Mouse (Mus musculus): Measurements from ENCODE around the gene Gdpd5. TPM values are rescaled to one million over a fixed set of nuclear protein-coding genes. Genes with fewer than 3 reads are reported as not detected.

Gene Gdpd5
- polyA plus RNA-seq, 1 experiment from 2014 or later: 25.9 TPM

DNA sequence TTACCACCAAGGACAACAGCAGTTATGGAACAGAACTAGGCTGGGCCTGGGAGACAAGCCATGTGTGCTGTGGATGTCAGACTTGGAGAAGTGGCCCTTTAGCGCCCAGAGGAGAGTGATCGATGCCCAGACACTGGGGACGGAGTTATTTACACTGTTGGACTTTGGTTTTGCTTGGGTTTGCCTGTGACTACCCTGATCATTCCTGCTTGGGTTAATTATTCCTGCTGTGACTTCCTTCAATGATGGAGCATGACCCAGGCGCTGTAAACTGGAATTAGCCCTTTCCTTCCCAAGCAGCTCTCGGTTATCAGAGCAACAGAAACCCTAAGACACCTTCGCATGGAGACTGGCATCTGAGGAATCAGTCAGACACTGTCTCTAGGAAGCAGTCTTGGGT is 39.8 kb downstream of the Gdpd5 start:
- no peak for DNase-seq (ENCODE audit: low spot score)
- ATAC-seq (ENCODE audit: low FRiP score): no peak
- no peak overlapping the region for H3K4me3 ChIP-seq (ENCODE audit: low read depth, low read length)
- H3K27ac ChIP-seq (ENCODE audit: low read depth, low read length): no peak overlapping the region
- H3K4me2 ChIP-seq (replicated peaks; ENCODE audit: low read depth, low read length): no peak overlapping the region
- H3K36me3 ChIP-seq (ENCODE audit: control insufficient read depth, insufficient read depth, low read length): no peaks in the 10 kb centered on the region
- H3K9ac ChIP-seq (ENCODE audit: low read depth, low read length): no peak overlapping the region
- H3K4me1 ChIP-seq (replicated peaks; ENCODE audit: control insufficient read depth, insufficient read depth, low read length): no peaks in the 10 kb centered on the region
- H3K27me3 ChIP-seq (ENCODE audit: control insufficient read depth, insufficient read depth, low read length): no peaks in the 10 kb centered on the region
- WGBS: 88% methylated on average over 6 of the region's 6 CpGs
- H3K9me3 ChIP-seq (ENCODE audit: control insufficient read depth, low read length): no peaks in the 10 kb centered on the region

GRCm38 (mm10) chr7:99424538-99425155 is 43.4 kb downstream of the Gdpd5 start:
- H3K9me3 ChIP-seq (ENCODE audit: control insufficient read depth, low read length): no peaks in the 10 kb centered on the region
- H3K27ac ChIP-seq (ENCODE audit: low read depth, low read length): peak overlapping the region; percentile 49; the same call in 1 of the 2 replicates
- no peak for DNase-seq (ENCODE audit: low spot score)
- no peaks in the 10 kb centered on the region for H3K27me3 ChIP-seq (ENCODE audit: control insufficient read depth, insufficient read depth, low read length)
- no peaks in the 10 kb centered on the region for H3K36me3 ChIP-seq (ENCODE audit: control insufficient read depth, insufficient read depth, low read length)
- no peaks in the 10 kb centered on the region for H3K4me1 ChIP-seq (replicated peaks; ENCODE audit: control insufficient read depth, insufficient read depth, low read length)
- ATAC-seq (ENCODE audit: low FRiP score): peak; percentile 49; the same call in 1 of the 2 replicates
- no peak overlapping the region for H3K9ac ChIP-seq (ENCODE audit: low read depth, low read length)
- no peak overlapping the region for H3K4me3 ChIP-seq (ENCODE audit: low read depth, low read length)
- 37% methylated on average over 8 of the region's 8 CpGs for WGBS
- H3K4me2 ChIP-seq (replicated peaks; ENCODE audit: low read depth, low read length): no peak overlapping the region

DNA sequence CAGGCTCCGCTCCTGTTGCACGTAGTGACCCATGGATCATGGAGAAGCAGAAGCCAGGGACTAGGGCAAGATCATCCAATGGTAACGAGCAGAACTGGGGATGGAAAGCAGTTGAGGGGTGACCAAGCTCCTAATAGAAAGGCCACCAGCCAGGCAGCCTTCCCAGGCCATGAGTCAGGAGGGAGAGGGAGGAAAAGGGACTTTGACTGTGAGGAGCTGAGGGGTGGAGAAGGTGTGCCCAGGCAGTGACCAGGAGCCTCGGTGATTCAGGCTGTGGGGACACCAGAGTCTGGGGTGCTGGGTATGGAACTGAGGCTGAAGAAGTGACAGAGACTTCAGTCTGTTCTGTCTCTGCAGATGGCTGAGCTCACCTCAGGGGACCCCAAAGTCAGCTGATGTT is 44.5 kb downstream of the Gdpd5 start:
- H3K27ac ChIP-seq (ENCODE audit: low read depth, low read length): peak overlapping the region; percentile 49; the same call in 1 of the 2 replicates
- H3K4me2 ChIP-seq (replicated peaks; ENCODE audit: low read depth, low read length): no peak overlapping the region
- H3K4me1 ChIP-seq (replicated peaks; ENCODE audit: control insufficient read depth, insufficient read depth, low read length): no peaks in the 10 kb centered on the region
- no peak for ATAC-seq (ENCODE audit: low FRiP score)
- H3K4me3 ChIP-seq (ENCODE audit: low read depth, low read length): no peak overlapping the region
- WGBS: 81% methylated on average over 4 of the region's 4 CpGs
- no peaks in the 10 kb centered on the region for H3K9me3 ChIP-seq (ENCODE audit: control insufficient read depth, low read length)
- no peaks in the 10 kb centered on the region for H3K27me3 ChIP-seq (ENCODE audit: control insufficient read depth, insufficient read depth, low read length)
- no peak for DNase-seq (ENCODE audit: low spot score)
- no peaks in the 10 kb centered on the region for H3K36me3 ChIP-seq (ENCODE audit: control insufficient read depth, insufficient read depth, low read length)
- H3K9ac ChIP-seq (ENCODE audit: low read depth, low read length): no peak overlapping the region

GRCm38 (mm10) chr7:99427031-99427430 is 45.8 kb downstream of the Gdpd5 start:
- H3K4me1 ChIP-seq (replicated peaks; ENCODE audit: control insufficient read depth, insufficient read depth, low read length): no peaks in the 10 kb centered on the region
- H3K9me3 ChIP-seq (ENCODE audit: control insufficient read depth, low read length): no peaks in the 10 kb centered on the region
- H3K4me2 ChIP-seq (replicated peaks; ENCODE audit: low read depth, low read length): no peak overlapping the region
- 62% methylated on average over 10 of the region's 10 CpGs for WGBS
- H3K27ac ChIP-seq (ENCODE audit: low read depth, low read length): no peak overlapping the region
- H3K9ac ChIP-seq (ENCODE audit: low read depth, low read length): no peak overlapping the region
- H3K4me3 ChIP-seq (ENCODE audit: low read depth, low read length): no peak overlapping the region
- H3K36me3 ChIP-seq (ENCODE audit: control insufficient read depth, insufficient read depth, low read length): no peaks in the 10 kb centered on the region
- ATAC-seq (ENCODE audit: low FRiP score) (no peak), DNase-seq (ENCODE audit: low spot score) (no peak)
- no peaks in the 10 kb centered on the region for H3K27me3 ChIP-seq (ENCODE audit: control insufficient read depth, insufficient read depth, low read length)

- 91% methylated on average over 3 of the region's 3 CpGs for WGBS
- H3K9ac ChIP-seq (ENCODE audit: low read depth, low read length): no peak overlapping the region
- H3K4me1 ChIP-seq (replicated peaks; ENCODE audit: control insufficient read depth, insufficient read depth, low read length): no peaks in the 10 kb centered on the region; the same call in 1 of the 2 replicates
- no peaks in the 10 kb centered on the region for H3K9me3 ChIP-seq (ENCODE audit: control insufficient read depth, low read length)
- H3K4me3 ChIP-seq (ENCODE audit: low read depth, low read length): no peak overlapping the region
- no peak overlapping the region for H3K4me2 ChIP-seq (replicated peaks; ENCODE audit: low read depth, low read length)
- DNase-seq (ENCODE audit: low spot score) (no peak), ATAC-seq (ENCODE audit: low FRiP score) (no peak)
- no peaks in the 10 kb centered on the region for H3K36me3 ChIP-seq (ENCODE audit: control insufficient read depth, insufficient read depth, low read length)
- no peak overlapping the region for H3K27ac ChIP-seq (ENCODE audit: low read depth, low read length)
- no peaks in the 10 kb centered on the region for H3K27me3 ChIP-seq (ENCODE audit: control insufficient read depth, insufficient read depth, low read length)
Measured at GRCm38 (mm10) chr7:99427987-99428386, 46.8 kb downstream of the Gdpd5 start.

GRCm38 (mm10) chr7:99428836-99429235 is 47.6 kb downstream of the Gdpd5 start:
- 88% methylated on average over 5 of the region's 5 CpGs for WGBS
- Histone ChIP-seq H3K27me3 (ENCODE audit: control insufficient read depth, insufficient read depth, low read length) (no peaks in the 10 kb centered on the region), H3K36me3 (ENCODE audit: control insufficient read depth, insufficient read depth, low read length) (no peaks in the 10 kb centered on the region), H3K27ac (ENCODE audit: low read depth, low read length) (no peak overlapping the region), H3K4me3 (ENCODE audit: low read depth, low read length) (no peak overlapping the region), H3K9ac (ENCODE audit: low read depth, low read length) (no peak overlapping the region), H3K9me3 (ENCODE audit: control insufficient read depth, low read length) (no peaks in the 10 kb centered on the region), H3K4me1 (replicated peaks; ENCODE audit: control insufficient read depth, insufficient read depth, low read length) (no peaks in the 10 kb centered on the region; the same call in 1 of the 2 replicates), H3K4me2 (replicated peaks; ENCODE audit: low read depth, low read length) (no peak overlapping the region)
- DNase-seq (ENCODE audit: low spot score) (no peak), ATAC-seq (ENCODE audit: low FRiP score) (no peak)

GRCm38 (mm10) chr7:99429786-99430185 is 48.6 kb downstream of the Gdpd5 start:
- Histone ChIP-seq H3K4me1 (replicated peaks; ENCODE audit: control insufficient read depth, insufficient read depth, low read length) (no peaks in the 10 kb centered on the region; the same call in 1 of the 2 replicates), H3K36me3 (ENCODE audit: control insufficient read depth, insufficient read depth, low read length) (no peaks in the 10 kb centered on the region), H3K9me3 (ENCODE audit: control insufficient read depth, low read length) (no peaks in the 10 kb centered on the region), H3K9ac (ENCODE audit: low read depth, low read length) (no peak overlapping the region), H3K27me3 (ENCODE audit: control insufficient read depth, insufficient read depth, low read length) (no peaks in the 10 kb centered on the region), H3K27ac (ENCODE audit: low read depth, low read length) (no peak overlapping the region), H3K4me3 (ENCODE audit: low read depth, low read length) (no peak overlapping the region), H3K4me2 (replicated peaks; ENCODE audit: low read depth, low read length) (no peak overlapping the region)
- DNase-seq (ENCODE audit: low spot score) (no peak), ATAC-seq (ENCODE audit: low FRiP score) (no peak)
- WGBS: 69% methylated on average over 6 of the region's 6 CpGs

GRCm38 (mm10) chr7:99430246-99430645 is 49.0 kb downstream of the Gdpd5 start:
- H3K4me3 ChIP-seq (ENCODE audit: low read depth, low read length): no peak overlapping the region
- H3K36me3 ChIP-seq (ENCODE audit: control insufficient read depth, insufficient read depth, low read length): no peaks in the 10 kb centered on the region
- H3K9ac ChIP-seq (ENCODE audit: low read depth, low read length): no peak overlapping the region
- H3K27me3 ChIP-seq (ENCODE audit: control insufficient read depth, insufficient read depth, low read length): no peaks in the 10 kb centered on the region
- H3K27ac ChIP-seq (ENCODE audit: low read depth, low read length): no peak overlapping the region
- H3K9me3 ChIP-seq (ENCODE audit: control insufficient read depth, low read length): no peaks in the 10 kb centered on the region
- no peaks in the 10 kb centered on the region; the same call in 1 of the 2 replicates for H3K4me1 ChIP-seq (replicated peaks; ENCODE audit: control insufficient read depth, insufficient read depth, low read length)
- H3K4me2 ChIP-seq (replicated peaks; ENCODE audit: low read depth, low read length): no peak overlapping the region
- ATAC-seq (ENCODE audit: low FRiP score) (no peak), DNase-seq (ENCODE audit: low spot score) (no peak)
- WGBS: 77% methylated on average over 11 of the region's 11 CpGs

- Histone ChIP-seq H3K4me2 (replicated peaks; ENCODE audit: low read depth, low read length) (no peak overlapping the region), H3K4me3 (ENCODE audit: low read depth, low read length) (no peak overlapping the region), H3K4me1 (replicated peaks; ENCODE audit: control insufficient read depth, insufficient read depth, low read length) (peaks cover 7% of the 10 kb centered on the region), H3K9me3 (ENCODE audit: control insufficient read depth, low read length) (no peaks in the 10 kb centered on the region), H3K9ac (ENCODE audit: low read depth, low read length) (no peak overlapping the region), H3K36me3 (ENCODE audit: control insufficient read depth, insufficient read depth, low read length) (no peaks in the 10 kb centered on the region), H3K27me3 (ENCODE audit: control insufficient read depth, insufficient read depth, low read length) (no peaks in the 10 kb centered on the region), H3K27ac (ENCODE audit: low read depth, low read length) (no peak overlapping the region)
- WGBS: 74% methylated on average over 14 of the region's 14 CpGs
- DNase-seq (ENCODE audit: low spot score) (no peak), ATAC-seq (ENCODE audit: low FRiP score) (no peak; the same call in 1 of the 2 replicates)
Measured at GRCm38 (mm10) chr7:99432248-99432647, 51.0 kb downstream of the Gdpd5 start.
